Mouse (Mus musculus): ENCODE measurements around the gene Nufip2.

The Nufip2 gene

GRCm38 (mm10) chr11:77693026-77693425 is 7.1 kb downstream of the Nufip2 start:
- in situ Hi-C loops (cut with MboI; ENCODE audit: low pct_unique_long_range_greater_than_20kb in 1 of 2, low sequenced_read_pairs in 2 of 2, unreplicated experiment in 1 of 2) = no loop called here

DNA sequence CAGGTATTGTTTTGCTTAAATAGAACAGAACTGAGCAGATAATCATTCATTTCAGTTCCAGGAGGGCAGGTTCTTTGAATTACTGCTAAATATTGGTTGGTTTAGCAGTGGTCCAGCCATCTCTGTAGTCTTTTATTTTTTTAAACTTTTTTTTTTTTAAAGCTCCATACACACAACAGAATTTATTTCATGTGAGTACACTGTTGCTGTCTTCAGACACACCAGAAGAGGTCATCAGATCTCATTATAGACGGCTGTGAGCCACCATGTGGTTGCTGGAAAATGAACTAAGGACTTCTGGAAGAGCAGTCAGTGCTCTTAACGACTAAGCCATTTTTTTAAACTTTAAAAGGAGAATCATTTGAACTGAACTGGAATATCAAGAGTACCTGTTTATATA is 11.3 kb downstream of the Nufip2 start:
- in situ Hi-C loops (cut with MboI; ENCODE audit: low pct_unique_long_range_greater_than_20kb in 1 of 2, low sequenced_read_pairs in 2 of 2, unreplicated experiment in 1 of 2) = no loop called here

DNA sequence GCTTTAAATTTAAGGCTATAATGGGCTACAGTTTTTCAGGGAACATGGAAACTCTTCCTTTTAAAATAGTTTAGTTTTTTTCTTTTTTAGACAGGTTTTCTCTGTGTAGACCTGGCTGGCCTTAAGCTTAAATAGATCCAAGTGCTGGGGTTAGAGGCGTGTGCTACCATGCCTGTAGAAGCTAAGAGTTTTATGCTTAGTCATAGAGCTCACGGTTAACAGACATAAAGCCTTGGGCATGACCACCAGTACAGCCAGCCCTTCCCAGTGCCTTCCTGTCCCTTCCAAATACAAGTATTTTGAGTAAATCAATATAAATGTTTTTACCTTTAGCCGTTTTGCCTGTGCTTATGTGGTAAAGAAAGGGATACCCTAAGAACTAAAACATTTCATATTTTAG is 20.0 kb downstream of the Nufip2 start:
- in situ Hi-C loops (cut with MboI; ENCODE audit: low pct_unique_long_range_greater_than_20kb in 1 of 2, low sequenced_read_pairs in 2 of 2, unreplicated experiment in 1 of 2) = no loop called here

GRCm38 (mm10) chr11:77709039-77709438 is 23.1 kb downstream of the Nufip2 start:
- in situ Hi-C loops (cut with MboI; ENCODE audit: low pct_unique_long_range_greater_than_20kb in 1 of 2, low sequenced_read_pairs in 2 of 2, unreplicated experiment in 1 of 2) = no loop called here

GRCm38 (mm10) chr11:77713736-77714135 is 27.8 kb downstream of the Nufip2 start:
- in situ Hi-C loops (cut with MboI; ENCODE audit: low pct_unique_long_range_greater_than_20kb in 1 of 2, low sequenced_read_pairs in 2 of 2, unreplicated experiment in 1 of 2) = no loop called here

GRCm38 (mm10) chr11:77719055-77719454 is 33.1 kb downstream of the Nufip2 start:
- in situ Hi-C loops (cut with MboI; ENCODE audit: low pct_unique_long_range_greater_than_20kb in 1 of 2, low sequenced_read_pairs in 2 of 2, unreplicated experiment in 1 of 2) = no loop called here

GRCm38 (mm10) chr11:77721389-77721788 is 35.4 kb downstream of the Nufip2 start:
- in situ Hi-C loops (cut with MboI; ENCODE audit: low pct_unique_long_range_greater_than_20kb in 1 of 2, low sequenced_read_pairs in 2 of 2, unreplicated experiment in 1 of 2) = no loop called here

DNA sequence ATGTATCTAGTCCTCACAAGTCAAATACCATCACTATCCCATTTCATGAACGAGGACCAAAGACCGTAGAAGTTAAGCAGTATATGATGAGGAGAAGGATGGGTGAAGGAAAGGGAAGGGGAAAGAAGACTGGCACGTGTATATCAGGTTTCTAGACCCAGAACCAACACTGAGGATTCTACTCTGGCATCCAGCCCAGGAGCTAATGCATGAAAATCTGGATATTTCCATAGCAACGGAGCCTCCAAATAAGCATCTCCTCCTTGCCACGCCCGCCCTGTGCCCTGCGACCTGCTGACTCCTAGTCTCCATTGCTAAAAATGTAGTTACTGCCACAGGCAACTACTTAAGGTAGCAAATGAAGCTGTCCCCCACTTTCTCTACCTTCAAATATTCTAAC is 38.8 kb downstream of the Nufip2 start:
- in situ Hi-C loops (cut with MboI; ENCODE audit: low pct_unique_long_range_greater_than_20kb in 1 of 2, low sequenced_read_pairs in 2 of 2, unreplicated experiment in 1 of 2) = no loop called here

- in situ Hi-C loops (cut with MboI; ENCODE audit: low pct_unique_long_range_greater_than_20kb in 1 of 2, low sequenced_read_pairs in 2 of 2, unreplicated experiment in 1 of 2) = no loop called here
Measured at GRCm38 (mm10) chr11:77725183-77725582, 39.2 kb downstream of the Nufip2 start, which contains the start of gene Cryba1. Cryba1 (minus strand) TSS chr11:77725283.

DNA sequence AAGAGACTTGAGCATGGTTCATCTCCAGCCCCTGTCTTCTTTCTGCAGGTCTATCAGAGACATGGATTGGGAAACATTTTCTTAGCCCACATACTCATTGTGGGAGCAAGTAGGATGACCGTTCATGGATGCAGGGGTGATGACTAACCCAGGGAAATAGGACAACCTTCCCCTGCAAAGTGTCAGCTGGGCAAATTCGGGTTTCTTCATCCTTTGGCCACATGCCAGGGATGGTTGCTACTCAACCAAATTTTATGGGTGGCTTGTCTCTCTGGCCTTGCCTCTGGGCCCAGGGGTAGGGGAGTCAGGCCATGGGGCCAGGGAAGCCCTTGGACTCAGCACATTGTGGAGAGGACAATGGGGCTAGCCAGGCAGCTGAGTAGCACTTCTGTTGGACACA is 42.6 kb downstream of the Nufip2 start:
- in situ Hi-C loops (cut with MboI; ENCODE audit: low pct_unique_long_range_greater_than_20kb in 1 of 2, low sequenced_read_pairs in 2 of 2, unreplicated experiment in 1 of 2) = no loop called here

GRCm38 (mm10) chr11:77737289-77737688 is 51.3 kb downstream of the Nufip2 start:
- in situ Hi-C loops (cut with MboI; ENCODE audit: low pct_unique_long_range_greater_than_20kb in 1 of 2, low sequenced_read_pairs in 2 of 2, unreplicated experiment in 1 of 2) = loop anchor here in 1 of 2 experiments (10.0 kb wide), 1 partner anchor 218 kb away; no protein-coding TSS in a partner anchor

GRCm38 (mm10) chr11:77738555-77738954 is 52.6 kb downstream of the Nufip2 start:
- in situ Hi-C loops (cut with MboI; ENCODE audit: low pct_unique_long_range_greater_than_20kb in 1 of 2, low sequenced_read_pairs in 2 of 2, unreplicated experiment in 1 of 2) = loop anchor here in 1 of 2 experiments (10.0 kb wide), 1 partner anchor 216 kb away; no protein-coding TSS in a partner anchor

DNA sequence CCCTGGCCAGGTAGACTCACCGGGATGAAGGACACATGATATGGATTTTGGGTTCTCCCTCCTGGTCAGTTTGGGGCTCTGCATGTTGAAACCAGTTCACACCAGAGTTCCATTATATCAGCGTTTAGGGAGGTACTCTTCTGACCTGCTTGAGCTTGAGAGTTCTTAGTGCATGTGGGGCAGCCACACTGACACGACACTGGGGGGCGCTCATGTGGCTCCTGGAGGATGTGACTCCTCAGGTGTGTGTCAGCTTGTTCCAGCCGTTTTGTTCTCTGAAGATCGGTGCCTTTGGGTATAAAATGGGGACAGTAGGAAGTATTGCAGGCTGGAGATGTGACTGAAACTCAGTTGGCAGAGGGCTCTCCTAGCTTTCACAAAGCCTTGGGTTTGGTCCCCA is 58.0 kb downstream of the Nufip2 start:
- in situ Hi-C loops (cut with MboI; ENCODE audit: low pct_unique_long_range_greater_than_20kb in 1 of 2, low sequenced_read_pairs in 2 of 2, unreplicated experiment in 1 of 2) = loop anchor here (5.0 to 10.0 kb wide), 3 partner anchors 51 to 211 kb away; no protein-coding TSS in a partner anchor

- in situ Hi-C loops (cut with MboI; ENCODE audit: low pct_unique_long_range_greater_than_20kb in 1 of 2, low sequenced_read_pairs in 2 of 2, unreplicated experiment in 1 of 2) = loop anchor here (10.0 kb wide), 2 partner anchors 48 to 208 kb away; no protein-coding TSS in a partner anchor
Measured at GRCm38 (mm10) chr11:77746652-77747051, 60.7 kb downstream of the Nufip2 start.

DNA sequence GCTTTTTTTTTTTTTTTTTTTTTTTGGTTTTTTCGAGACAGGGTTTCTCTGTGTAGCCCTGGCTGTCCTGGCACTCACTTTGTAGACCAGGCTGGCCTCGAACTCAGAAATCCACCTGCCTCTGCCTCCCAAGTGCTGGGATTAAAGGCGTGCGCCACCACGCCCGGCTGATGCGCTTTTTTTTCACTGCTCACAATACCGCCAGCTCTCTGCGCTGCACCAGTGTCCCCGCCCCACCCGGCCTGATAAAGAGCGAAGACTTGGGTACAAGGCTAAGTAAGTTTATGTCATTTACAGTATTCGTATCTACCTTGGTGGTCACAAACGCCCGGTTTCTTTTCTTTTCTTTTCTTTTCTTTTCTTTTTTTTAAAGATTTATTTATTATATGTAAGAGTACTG is 61.1 kb downstream of the Nufip2 start:
- in situ Hi-C loops (cut with MboI; ENCODE audit: low pct_unique_long_range_greater_than_20kb in 1 of 2, low sequenced_read_pairs in 2 of 2, unreplicated experiment in 1 of 2) = loop anchor here (10.0 kb wide), 2 partner anchors 48 to 208 kb away; no protein-coding TSS in a partner anchor

- in situ Hi-C loops (cut with MboI; ENCODE audit: low pct_unique_long_range_greater_than_20kb in 1 of 2, low sequenced_read_pairs in 2 of 2, unreplicated experiment in 1 of 2) = loop anchor here (10.0 kb wide), 2 partner anchors 46 to 206 kb away; no protein-coding TSS in a partner anchor
Measured at GRCm38 (mm10) chr11:77748996-77749395, 63.0 kb downstream of the Nufip2 start.

DNA sequence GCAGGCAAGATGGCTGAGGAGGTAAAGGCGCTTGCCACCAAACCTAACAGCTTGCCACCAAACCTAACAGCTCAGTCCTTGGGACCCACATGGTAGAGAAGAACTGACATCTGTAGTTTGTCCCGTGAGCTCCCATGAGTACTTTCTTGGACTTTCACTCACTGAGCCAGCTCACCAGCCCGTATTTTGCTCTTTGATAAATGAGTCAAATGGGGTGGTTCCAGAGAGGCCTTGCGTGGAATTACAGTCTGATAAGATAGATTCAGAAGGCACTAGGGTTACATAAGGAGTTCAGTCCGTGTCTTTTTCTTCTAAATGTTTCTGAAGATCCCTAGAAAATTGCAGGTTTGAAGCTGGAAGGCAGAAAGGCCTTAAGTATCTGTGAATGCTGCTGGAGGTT is 66.6 kb downstream of the Nufip2 start:
- in situ Hi-C loops (cut with MboI; ENCODE audit: low pct_unique_long_range_greater_than_20kb in 1 of 2, low sequenced_read_pairs in 2 of 2, unreplicated experiment in 1 of 2) = no loop called here

DNA sequence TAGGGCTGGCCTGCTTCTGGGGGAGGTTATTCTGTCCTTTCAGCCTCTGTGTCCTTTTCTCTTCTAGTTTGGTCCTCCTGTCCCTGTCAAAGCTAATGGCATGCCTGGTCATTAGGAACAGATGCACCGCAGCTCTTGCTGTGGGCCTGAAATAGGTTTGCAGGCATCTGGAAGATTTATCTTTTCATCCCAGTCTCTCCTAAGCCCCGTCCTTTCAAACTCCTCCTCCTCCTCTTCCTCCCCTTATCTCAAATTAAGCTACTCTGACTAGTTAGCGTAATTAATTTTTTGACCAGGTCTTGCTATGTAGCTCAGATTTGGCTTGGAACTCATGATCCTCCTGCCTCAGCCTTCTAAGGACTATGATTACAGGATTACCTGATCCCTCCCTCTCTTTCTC is 67.5 kb downstream of the Nufip2 start:
- in situ Hi-C loops (cut with MboI; ENCODE audit: low pct_unique_long_range_greater_than_20kb in 1 of 2, low sequenced_read_pairs in 2 of 2, unreplicated experiment in 1 of 2) = no loop called here

GRCm38 (mm10) chr11:77760031-77760430 is 74.1 kb downstream of the Nufip2 start:
- in situ Hi-C loops (cut with MboI; ENCODE audit: low pct_unique_long_range_greater_than_20kb in 1 of 2, low sequenced_read_pairs in 2 of 2, unreplicated experiment in 1 of 2) = no loop called here

DNA sequence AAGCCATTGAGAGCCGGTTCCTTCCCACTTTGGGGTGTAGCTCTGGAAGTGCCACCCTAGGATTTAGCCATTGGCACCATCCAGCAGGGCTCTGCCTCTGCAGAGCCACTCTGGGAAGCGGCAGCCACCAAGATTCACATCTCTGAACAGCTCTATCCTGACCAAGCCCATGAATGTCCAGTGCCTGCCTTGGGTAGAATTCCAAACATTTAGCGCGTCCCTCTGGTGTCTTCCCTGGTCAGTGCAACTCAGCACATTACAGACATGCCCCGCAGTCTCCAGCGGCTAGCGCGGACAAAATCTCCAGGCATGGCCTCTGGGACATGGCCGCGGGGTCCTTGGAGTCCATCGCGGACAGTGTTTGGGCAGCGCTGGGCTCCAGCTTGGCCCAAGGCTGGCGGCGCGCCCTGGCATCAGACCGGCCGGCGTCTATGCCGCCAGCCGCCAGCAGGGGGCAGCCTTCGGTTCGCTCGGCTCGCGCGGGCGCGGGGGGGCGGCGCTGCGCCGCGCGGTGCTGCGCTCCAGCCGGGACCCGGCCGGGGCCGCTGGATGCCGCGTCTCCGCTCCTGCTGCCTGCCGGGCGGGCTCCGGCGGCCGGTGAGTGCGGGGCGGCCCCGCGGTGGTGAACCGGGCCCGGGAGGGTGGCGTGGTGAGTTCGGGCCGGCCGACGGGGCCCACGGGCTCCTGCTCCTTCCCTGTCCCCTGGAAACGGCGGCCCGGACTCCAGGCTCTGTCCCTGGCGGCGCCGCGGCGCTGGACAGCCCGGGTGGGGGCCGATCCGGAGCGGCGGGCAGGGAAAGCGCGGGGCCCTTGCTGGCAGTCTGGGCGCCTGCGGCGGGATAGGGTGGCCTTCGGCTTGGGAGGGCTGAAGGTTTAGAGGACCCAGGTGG is 77.1 kb downstream of the Nufip2 start, which contains the start of gene Myo18a:
Gene Myo18a (plus strand): TSS at position 464 of the 890 bp plus-strand sequence.
- in situ Hi-C loops (cut with MboI; ENCODE audit: low pct_unique_long_range_greater_than_20kb in 1 of 2, low sequenced_read_pairs in 2 of 2, unreplicated experiment in 1 of 2) = no loop called here

Measured in mouse embryonic stem cell (cell line).